Mouse (Mus musculus) kidney, adult 9 months (tissue): ENCODE results near the gene Ptpn21.

Experiments
- DNase-seq: peaks from one replicate; pipeline ENCODE4 v3.0.0; 2022

The Ptpn21 gene

GRCm38 (mm10) chr12:98736951-98737800 is at the start of gene Ptpn21:
Gene Ptpn21, minus strand, starts transcription at chr12:98737405.
- peak; percentile 64 for DNase-seq

- no peak for DNase-seq
These were observed 47.0 kb upstream of the Ptpn21 start for GRCm38 (mm10) chr12:98784251-98784650.

- DNase-seq = peak; percentile 34
These were observed 41.9 kb upstream of the Ptpn21 start for GRCm38 (mm10) chr12:98779148-98779547.

- DNase-seq = no peak
These were observed 40.3 kb upstream of the Ptpn21 start for GRCm38 (mm10) chr12:98777509-98777908.

- no peak for DNase-seq
These were observed 29.0 kb upstream of the Ptpn21 start for GRCm38 (mm10) chr12:98766241-98766640.

- no peak for DNase-seq
These were observed 22.5 kb upstream of the Ptpn21 start for GRCm38 (mm10) chr12:98759700-98760099.

- DNase-seq = no peak
These were observed 20.4 kb upstream of the Ptpn21 start for GRCm38 (mm10) chr12:98757636-98758035.

GRCm38 (mm10) chr12:98747380-98747753 is 10.2 kb upstream of the Ptpn21 start:
- DNase-seq = no peak

GRCm38 (mm10) chr12:98746746-98747379 is 9.7 kb upstream of the Ptpn21 start, which contains the start of gene Zc3h14:
Gene Zc3h14, plus strand, starts transcription at chr12:98746964.
- peak; percentile 93 for DNase-seq

- DNase-seq = peak; percentile 84
These were observed 8.9 kb upstream of the Ptpn21 start for GRCm38 (mm10) chr12:98746131-98746530.

GRCm38 (mm10) chr12:98745626-98746025 is 8.4 kb upstream of the Ptpn21 start:
- no peak for DNase-seq

GRCm38 (mm10) chr12:98741011-98741501 is 3.9 kb upstream of the Ptpn21 start:
- DNase-seq = no peak

GRCm38 (mm10) chr12:98737801-98738350 is 671 bp upstream of the Ptpn21 start:
- no peak for DNase-seq

GRCm38 (mm10) chr12:98734880-98735801 is 2.1 kb downstream of the Ptpn21 start:
- DNase-seq = no peak

GRCm38 (mm10) chr12:98734246-98734879 is 2.8 kb downstream of the Ptpn21 start:
- peak; percentile 86 for DNase-seq

- no peak for DNase-seq
These were observed 3.4 kb downstream of the Ptpn21 start for GRCm38 (mm10) chr12:98733776-98734175.

GRCm38 (mm10) chr12:98733165-98733564 is 4.0 kb downstream of the Ptpn21 start:
- no peak for DNase-seq

GRCm38 (mm10) chr12:98730682-98731081 is 6.5 kb downstream of the Ptpn21 start:
- no peak for DNase-seq

- DNase-seq = no peak
These were observed 10.0 kb downstream of the Ptpn21 start for GRCm38 (mm10) chr12:98727186-98727585.

GRCm38 (mm10) chr12:98726078-98726477 is 11.1 kb downstream of the Ptpn21 start:
- DNase-seq = no peak

- peak; percentile 53 for DNase-seq
These were observed 12.2 kb downstream of the Ptpn21 start for GRCm38 (mm10) chr12:98724976-98725375.

- no peak for DNase-seq
These were observed 13.0 kb downstream of the Ptpn21 start for GRCm38 (mm10) chr12:98724224-98724623.
